Mouse (Mus musculus) Muller cell, postnatal 12 days (primary cell): ENCODE results near the gene E430018J23Rik.
"Not testable (repeated sequence)": the region's sequence is repeated elsewhere in the genome, so short reads cannot be mapped to it uniquely, and the experiment has no call there.

Source experiments
- DNase-seq: peaks from one replicate; pipeline ENCODE4 v3.0.0-alpha.2; 2015; ENCODE audit errors: inconsistent ontology term

The E430018J23Rik gene

DNA sequence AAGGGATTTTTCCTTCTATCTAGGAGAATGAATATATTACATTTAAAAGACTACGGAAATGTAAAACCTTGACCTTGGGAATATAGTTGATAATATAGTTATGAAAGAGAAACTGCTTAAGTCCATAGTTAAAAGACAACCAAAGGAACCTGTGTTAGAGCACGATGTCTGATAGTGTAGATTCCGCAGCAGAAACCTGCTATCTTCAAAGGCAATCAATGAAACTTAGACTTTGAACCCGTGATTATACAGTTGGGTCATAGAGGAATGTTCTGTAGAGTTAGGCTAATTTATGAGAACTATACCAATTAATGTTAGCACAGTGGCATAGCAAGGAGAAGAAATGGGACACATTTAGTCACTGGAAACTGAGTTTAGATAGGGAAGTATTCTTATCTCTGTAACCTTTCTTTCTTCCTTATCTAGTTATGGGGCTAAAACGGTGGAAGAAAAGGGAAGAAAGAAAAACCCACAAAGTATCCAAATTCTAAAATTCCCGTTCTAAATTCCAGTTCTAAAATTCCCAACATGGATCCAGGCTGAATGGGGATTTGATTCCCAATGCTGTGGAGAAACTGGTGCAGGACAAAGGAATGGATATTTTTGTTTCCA is 15.0 kb downstream of the E430018J23Rik start:
- DNase-seq, result no peak

DNA sequence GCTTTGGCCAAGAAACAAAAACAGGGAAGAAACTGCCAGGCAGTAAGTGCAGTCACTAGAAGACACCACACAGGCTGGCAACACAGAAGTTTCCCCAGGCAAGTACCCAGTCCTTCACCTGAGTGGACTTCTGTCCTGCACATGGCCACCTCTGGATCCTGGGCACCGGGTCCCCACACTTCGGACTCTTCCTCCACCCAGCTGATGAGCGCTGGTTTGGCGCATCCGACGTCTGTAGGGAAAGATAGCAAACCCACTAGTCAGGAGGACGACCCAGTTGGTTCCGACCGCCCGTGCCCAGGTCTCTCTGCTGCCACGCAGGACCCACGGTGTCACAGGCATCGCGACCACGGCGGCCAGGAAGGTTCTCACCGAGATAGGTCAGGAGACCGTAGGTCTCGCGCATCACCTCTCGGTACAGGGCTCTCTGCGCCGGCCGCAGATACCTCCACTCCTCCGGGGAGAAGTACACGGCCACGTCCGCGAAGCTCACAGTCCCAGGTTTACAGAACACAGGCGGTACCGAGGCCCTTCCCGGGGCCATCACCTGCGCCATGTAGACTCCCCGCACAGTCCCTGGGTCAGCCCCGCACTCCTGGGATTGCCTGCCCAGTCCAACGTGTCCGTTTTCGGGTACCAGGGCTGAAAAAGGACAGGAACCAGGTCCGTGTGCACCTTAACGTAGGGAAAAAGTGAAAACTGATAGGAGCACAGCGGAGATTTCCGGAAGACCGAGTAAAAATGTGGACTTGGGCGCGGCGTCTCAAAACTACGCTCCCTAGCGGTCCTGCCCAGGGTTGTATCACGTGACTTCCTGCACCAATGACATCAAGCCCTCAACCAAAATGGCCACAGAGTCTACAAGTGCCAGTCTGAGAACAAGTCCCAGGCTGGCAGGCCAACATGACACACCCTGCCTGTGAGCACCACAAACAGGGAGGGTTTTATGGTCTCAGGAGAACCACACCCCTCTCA is 17.9 kb downstream of the E430018J23Rik start, which contains the start of gene Zfp747:
Zfp747 (minus strand) TSS at position 780 of the 975 bp plus-strand sequence.
- DNase-seq, result peak; percentile 86

DNA sequence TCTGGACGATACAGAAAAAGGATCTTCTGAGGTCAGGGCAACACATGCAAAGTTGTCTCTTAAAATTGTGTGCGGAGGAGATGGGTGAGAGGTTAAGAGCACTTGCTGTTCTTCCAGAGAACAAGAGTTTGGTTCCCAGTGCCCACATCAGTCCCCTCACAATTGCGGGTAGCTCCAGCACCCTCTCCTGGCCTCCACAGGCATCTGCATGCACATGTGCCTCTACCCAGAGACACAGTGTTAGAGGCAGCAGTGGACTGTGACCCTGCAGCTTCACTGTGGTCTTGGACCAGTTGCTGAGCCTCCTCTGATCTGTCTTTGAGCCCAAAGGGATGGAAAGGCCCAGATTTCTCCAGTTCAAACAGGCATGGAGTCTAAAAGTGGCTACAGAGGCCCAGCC is 21.6 kb downstream of the E430018J23Rik start:
- not testable (repeated sequence) for DNase-seq

DNA sequence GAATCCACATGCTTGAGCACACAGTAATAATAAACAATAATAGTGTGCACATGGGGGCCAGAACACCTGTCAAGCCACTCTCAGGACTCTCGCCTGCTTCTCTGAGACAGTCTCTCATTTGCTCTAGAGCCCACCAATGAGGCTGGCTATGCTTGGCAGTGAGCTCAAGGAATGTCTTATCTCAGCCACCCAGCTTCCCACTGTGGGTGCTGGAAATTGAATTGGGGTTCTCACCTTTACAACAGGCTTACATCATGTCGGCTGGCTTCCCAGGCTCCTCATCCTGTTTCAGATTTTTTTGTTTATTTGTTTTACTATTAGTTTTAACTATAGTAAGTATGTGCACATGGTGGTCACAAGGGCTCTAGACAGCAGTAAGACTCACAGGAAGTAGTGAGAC is 22.2 kb downstream of the E430018J23Rik start:
- DNase-seq, result no peak

DNA sequence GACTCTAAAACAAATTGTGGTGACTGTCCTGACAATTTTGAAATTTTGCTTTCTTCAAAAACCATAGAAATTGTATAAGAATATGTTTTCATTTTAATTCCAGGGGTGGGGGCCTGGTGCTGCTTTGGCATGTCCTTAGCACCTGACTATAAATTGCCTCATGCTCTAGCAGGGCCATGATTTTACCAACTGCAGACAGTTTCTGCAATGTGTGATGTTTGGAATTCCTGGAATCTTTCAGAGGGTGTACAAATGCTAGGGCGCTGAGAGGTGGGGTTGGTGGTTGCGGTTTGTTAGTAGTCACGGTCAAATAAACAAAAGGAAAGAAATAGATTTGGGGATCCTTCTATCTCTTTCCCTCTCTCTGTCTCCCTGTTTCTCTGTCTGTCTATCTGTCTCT is 27.2 kb downstream of the E430018J23Rik start:
- peak; percentile 37 for DNase-seq

DNA sequence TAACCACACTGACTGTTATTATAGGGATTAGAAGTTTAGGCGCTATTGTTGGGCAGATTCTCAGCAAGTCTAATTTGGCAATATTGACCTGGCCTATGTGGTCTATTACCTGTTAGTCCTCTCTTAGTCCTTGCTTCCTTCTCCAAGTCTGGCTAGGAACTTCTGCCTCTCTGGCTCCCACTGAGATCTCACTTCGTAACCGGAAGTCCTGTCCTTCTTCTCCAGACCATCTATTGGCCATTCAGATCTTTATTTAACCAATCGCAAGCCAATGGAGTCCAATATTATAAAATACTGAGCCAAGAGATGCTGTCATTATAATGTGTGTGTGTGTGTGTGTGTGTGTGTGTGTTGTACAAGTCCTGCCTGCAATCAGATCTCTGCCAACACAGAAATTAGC is 29.3 kb downstream of the E430018J23Rik start:
- DNase-seq, result peak; percentile 19

DNA sequence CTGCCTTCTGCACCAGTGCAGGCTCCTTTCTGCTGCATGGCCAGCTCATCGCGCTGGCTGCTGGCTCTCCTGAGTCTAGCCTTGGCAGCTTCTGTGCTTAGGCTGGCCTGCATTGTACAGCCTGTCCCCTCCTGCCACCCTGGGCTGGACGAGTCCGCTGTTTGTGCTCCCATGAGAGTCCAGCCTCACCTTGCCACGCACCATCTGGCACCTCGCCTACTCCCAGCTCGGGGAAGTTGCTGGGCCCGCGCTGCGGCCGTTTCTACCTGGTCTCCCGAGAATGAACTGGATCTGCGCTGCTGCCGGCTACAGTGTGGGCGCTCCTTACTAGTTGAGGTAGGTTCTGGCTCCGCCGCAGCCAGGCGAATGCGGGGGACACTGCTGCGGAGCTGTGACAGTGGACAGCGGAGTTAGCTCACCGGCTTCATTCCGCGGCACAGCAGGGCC is 29.9 kb downstream of the E430018J23Rik start:
- DNase-seq, result peak; percentile 50

DNA sequence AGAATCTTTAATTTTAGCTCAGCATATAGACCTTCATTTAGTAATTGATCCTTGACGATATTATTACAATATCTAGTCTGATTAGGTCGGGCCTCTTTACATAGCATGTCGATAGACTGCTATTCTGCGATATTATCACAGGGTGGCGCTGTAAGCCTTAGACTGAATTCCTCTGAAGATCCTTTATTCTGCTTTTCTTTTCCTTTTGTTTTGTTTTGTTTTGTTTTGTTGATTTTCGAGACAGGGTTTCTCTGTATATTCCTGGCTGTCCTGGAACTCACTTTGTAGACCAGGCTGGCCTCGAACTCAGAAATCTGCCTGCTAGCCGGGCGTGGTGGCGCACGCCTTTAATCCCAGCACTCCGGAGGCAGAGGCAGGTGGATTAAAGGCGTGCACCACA is 31.0 kb downstream of the E430018J23Rik start:
- peak; percentile 37 for DNase-seq

DNA sequence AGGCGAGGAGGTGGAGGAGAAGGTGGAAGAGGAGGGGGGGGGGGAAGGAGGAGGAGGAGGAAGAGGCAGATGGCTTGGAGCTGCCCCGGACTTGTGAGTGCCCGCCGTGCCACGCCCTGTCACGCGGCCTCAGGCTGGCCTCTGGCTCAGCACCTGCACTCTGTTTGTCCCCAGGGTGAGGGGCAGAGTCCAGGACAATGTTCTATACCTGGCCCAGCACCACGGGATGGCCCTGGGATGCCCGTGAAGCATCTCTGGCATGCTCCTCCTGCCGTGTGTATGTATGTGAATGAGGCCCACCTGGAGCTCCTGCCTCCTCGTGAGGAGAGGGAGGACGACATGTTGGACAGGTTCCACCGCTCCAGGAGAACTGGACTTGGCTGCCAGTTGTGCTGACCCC is 32.0 kb downstream of the E430018J23Rik start:
- no peak for DNase-seq

DNA sequence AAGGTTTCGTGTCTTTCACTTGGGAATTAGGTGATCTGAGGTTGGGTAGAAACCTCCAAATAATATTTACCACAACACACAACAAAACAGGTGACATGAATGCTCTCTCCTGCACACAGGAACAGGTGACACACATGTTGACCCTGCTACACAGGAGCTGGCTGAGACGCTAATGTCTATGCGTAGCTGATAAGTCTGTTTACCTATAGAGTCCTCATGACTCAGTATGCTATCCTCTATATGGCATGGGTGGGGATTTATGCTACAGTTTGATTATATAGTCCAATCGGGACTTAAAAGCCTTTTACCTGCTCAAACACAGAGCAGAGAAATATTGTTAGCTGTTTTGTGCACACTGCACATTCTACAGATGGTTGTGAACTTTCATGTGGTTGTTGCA is 33.2 kb downstream of the E430018J23Rik start:
- no peak for DNase-seq

DNA sequence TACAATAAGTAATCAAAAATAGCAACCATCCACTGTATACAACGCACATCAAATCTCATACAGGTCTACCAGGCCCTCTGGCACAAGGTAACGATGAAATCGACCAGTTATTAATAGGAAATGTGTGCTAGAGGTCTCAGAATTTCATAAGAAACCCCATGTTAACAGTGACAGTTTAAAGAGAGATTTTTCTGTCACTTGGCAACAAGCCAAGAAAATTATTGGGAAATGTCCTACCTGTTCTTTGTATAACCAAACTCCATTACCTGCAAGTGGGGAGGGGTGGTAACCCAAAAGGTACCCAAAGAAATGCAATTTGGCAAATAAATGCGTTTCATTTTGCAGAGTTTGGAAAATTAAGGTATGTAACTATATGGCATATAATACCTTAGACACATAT is 35.0 kb downstream of the E430018J23Rik start:
- no peak for DNase-seq

DNA sequence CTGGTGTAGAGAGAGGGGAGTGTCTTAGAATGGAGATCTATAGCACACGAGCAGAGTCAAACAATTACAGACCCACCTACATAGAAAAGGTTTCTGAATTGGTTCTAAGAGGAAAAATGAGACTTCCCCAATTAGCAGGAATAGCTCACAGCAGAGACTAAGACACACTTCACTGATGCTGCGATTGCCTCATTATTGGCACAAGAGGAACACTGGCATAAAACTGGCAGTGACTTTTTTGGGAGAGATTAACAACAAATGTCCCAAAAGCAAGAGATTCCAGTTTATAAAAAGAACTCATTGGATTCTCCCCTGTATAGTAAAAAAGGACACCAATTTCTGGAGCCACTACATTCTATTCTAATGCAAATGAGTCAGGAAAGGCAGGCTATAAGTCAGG is 35.6 kb downstream of the E430018J23Rik start:
- DNase-seq, result no peak

DNA sequence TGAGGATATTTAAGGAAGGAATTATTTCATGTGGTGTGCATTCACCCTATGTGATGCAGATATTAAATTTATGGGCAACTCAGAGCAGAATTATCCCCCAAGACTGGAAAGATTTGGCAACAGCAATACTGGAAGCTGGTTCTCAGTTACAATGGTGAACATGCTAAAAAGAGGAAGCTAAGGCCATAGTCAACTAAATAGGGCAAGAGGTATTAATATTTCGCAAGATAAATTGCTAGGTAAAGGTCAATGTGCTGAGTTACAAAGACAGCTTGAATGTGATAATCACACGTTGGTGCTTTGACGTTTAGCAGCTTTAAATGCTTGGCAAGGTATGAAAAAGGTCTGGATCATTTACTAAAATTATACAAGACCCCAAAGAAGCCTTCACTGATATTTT is 37.6 kb downstream of the E430018J23Rik start:
- DNase-seq, result no peak

DNA sequence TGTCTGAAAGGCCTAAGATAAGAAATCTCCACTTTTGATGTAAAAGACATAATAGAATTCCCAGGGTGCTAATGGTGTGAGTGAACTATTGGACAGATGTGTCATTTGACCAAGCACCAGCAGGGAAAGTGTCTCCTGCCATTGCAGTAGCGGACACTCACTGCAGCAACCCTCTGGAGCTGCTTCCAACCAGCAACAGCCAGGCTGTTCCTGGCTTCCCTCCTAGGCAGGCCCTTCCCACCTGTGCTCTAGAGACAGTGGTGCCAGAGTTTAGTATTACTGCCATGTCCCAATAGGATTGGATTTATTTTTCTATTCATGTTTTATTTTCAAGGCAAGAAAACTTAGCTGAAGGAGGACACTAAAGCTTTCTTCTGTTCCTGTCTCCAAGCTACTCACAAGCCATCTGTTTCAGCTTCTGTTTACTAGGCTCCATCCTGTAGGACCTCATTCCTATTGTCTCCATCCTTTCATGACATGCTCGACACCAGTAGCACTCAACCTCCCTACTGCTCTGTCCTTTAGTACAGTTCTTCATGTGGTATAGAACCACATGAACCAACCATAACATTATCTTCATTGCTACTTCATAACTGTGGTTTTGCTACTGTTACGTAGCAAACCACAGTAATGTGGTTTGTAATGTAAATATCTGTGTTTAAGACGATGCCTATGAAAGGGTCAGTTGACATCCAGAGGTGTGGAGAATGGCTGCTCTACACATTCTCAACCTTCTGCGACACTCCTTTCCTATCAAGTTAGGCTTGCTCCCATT is 42.0 kb downstream of the E430018J23Rik start:
- DNase-seq, result no peak

DNA sequence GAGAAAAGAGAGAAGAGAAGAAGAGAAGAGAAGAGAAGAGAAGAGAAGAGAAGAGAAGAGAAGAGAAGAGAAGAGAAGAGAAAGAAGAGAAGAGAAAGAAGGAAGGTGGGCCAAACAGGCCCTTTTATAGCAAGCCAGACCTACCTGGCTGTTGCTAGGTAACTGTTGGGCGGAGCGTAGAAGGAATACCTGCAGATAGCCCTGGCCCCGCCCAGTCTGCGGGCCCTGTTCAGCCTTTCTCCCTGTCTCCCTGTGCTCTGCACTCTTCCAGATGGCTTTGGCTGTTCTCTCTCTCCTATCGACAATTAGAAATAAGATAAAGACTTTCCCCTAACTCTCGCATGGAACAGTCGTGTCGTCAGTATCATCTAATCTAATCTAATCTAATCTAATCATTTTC is 46.8 kb downstream of the E430018J23Rik start:
- DNase-seq, result no peak

DNA sequence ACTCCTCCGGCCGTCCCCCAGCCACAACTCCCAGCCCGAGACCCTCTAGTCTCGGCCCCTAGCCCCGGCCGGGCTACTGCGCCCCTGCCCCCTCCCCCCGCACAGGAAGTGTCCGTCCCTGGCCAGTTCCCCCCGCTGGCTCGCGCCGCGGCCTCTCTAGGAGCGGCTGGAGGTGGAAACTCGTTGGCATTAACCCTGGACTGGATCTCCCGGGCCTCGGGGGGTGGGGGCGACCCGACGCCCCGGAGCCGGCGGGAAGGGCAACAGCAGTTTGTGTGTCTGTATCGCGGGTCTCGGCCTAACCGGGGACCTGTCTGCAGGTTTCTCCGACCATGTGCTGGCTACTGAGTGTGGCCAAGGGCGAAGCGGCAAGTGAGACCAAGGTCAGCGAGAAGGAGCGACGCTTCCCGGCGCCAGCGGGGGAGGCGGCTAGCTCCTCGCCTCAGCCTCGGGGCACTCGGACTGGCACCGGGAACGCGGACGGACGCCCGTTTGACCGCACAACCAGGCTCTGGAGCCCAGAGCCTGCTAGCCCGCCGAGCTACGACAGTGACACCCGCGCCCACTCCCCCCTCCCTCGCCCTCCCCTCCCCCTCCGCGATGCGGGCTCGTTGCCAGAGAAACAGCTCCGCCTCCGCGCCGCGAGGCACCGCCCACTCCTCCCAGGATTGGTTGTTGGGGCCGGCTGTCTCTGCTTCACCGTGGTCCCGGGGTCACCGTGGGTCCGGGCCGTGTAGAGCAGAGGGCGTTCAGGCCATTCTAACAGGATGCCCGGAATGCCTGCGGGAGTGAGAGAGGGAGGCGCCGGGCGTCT is 47.7 kb downstream of the E430018J23Rik start, which contains the start of gene Zfp768:
Zfp768 (minus strand) TSS at position 78 of the 814 bp plus-strand sequence.
- peak; percentile 98 for DNase-seq

DNA sequence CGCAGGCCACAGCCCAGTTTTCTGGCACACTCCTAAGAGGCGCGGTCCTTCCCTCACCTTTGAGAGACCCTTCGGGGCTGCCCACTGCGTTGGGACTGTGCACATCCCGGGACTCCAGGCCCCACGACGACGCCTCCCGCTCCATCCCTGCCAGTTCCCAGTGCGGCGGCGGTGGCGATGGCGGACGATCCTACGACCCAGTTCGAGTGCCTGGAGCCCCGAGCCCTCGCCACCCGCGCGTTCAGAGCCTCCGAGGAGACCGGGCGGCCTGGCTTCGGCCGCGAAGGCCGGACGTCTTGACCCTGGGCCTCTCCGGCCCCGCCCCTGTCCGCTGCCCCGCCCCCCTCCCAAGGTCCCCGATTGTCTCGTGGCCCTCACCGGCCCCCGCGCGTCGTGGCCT is 48.3 kb downstream of the E430018J23Rik start:
- no peak for DNase-seq

DNA sequence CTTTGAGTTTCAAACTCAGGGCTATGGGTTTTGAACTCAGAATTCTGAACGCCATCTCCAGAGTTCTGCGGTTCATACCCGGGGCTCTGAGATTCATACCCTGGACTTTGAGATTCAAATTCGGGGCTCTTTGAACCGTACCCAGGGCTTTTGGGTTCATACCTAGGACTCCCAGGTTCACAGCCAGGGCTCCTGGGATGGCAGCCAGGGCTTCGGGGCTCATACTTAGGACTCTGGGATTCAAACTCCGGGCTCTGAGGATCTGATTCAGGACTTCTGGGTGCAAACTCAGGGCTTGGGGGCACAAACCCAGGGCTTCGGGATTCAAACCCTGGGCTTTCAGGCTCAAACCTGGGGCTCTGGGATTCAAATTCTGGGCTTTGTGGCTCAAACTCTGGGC is 49.1 kb downstream of the E430018J23Rik start:
- no peak for DNase-seq

DNA sequence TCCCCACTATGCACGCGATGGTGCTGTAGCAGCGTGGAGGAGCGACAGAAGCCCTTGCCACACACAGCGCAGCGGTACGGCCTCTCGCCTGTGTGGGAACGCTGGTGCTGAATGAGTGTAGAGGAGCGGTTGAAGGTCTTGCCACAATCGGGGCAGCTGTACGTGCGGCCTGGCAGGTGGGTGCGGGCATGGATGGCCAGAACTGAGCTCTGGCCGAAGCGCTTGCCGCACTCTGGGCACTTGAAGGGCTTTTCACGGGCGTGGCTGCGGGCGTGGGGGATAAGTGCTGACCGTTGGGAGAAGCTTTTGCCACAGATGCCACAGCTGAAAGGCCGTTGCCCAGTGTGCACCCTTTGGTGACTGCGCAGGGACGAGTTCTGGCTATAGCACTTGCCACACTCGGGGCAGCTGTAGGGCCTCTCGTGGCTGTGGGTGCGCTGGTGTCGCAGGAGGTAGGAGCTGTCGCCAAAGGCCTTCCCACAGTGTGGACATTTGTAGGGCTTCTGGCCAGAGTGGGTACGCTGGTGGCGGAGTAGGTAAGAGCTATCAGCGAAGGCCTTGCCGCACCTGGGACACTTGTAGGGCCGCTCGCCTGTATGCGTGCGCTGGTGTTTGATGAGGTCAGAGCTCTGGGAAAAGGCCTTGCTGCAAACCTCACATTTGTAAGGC is 49.9 kb downstream of the E430018J23Rik start:
- no peak for DNase-seq

DNA sequence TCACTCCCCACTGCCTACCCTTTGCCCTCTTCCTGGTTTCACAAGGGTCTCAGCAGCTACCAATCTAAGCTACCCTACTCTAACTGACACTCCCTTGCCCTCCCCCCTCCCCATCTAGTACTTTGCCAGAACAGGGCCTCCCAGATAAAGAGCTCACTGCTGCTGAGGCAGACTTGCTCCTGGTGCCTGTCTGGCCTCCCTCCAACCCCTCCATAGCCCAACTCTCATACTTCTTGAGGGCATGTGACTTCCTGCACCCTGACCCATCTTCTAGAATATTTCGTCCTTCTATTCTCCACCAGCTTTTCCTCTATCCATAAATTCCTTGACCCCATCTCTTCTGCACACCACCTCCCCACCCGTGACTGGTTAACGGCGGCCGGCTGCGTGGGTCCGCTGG is 50.5 kb downstream of the E430018J23Rik start:
- DNase-seq, result no peak

DNA sequence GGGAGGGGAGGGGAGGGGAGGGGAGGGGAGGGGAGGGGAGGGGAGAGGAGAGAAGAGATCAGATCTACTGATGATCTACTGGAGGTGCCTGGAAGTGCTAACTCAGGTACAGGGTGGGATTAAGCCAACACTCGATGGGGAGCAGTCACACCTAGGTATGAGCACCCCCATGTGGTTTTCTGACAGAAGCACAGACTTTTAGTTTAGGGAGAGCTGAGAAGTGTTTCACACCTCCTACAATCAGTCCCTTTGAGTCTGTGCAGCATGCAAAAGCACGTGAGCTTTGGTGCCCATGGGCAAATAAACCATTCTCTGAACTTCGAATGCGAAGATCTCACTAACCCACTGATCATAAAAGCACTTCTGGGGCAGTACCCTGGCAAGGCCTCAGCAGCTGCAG is 51.1 kb downstream of the E430018J23Rik start:
- DNase-seq, result no peak
